Mouse (Mus musculus): ENCODE data around the gene Cluh. TPM values are rescaled to one million over a fixed set of nuclear protein-coding genes. Genes with fewer than 3 reads are reported as not detected.
A peak's percentile ranks its signal among the peaks of the same experiment; 100 is the strongest.

Cluh gene
- polyA plus RNA-seq (2014; fragmentation: Nextera tagmentation; extraction: Ambion mirVana), result 6.3 and 7.7 TPM in 2 replicates

DNA sequence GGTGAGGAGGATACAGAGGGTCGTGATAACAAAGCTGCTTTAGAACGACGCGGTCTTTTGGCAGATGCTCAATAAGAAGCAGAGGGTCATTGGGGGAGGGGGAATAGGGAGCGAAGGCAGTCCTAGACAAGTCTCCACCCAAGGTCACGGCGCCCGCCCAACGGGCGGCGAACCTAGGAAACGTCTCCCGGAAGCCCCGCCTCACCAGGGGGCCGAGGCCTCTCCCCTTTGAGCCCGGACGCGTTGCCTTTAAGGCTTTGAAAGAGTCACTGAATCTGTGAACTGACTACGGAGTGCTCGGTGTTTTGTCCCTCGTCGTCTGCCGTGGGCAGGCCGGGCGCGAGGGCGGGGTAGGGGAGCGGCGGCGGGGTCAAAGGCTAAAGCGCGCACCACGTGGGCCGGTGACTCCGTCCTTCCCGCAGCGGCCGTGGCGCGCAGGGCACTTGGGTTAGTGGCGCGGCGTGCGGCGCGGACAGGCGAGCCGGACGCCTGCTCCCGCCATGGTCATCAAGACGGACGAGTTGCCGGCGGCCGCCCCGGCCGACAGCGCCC lies at the start of gene Cluh:
Gene Cluh (plus strand): TSS at position 401 of the 552 bp plus-strand sequence.
- Histone ChIP-seq H3K36me3 (ENCODE audit: control insufficient read depth, insufficient read depth, low read length) (no peaks in the 10 kb centered on the region), H3K4me2 (ENCODE audit: low read length) (peak within 1 kb of the TSS; percentile 92), H3K27me3 (replicated peaks; ENCODE audit: control insufficient read depth, insufficient read depth, low read length) (no peaks in the 10 kb centered on the region), H3K9me3 (replicated peaks; ENCODE audit: control insufficient read depth, low read length) (no peaks in the 10 kb centered on the region), H3K9ac (ENCODE audit: low read length) (peak within 1 kb of the TSS; percentile 82), H3K27ac (ENCODE audit: low read depth, low read length) (peak within 1 kb of the TSS; percentile 57; the same call in 1 of the 2 replicates), H3K4me3 (ENCODE audit: low read depth, low read length) (peak within 1 kb of the TSS; percentile 97), H3K4me1 (ENCODE audit: control insufficient read depth, insufficient read depth, low read length) (peaks cover 9% of the 10 kb centered on the region; the same call in 1 of the 2 replicates)
- DNase-seq (ENCODE audit: low spot score) (peak; percentile 93), ATAC-seq (peak; percentile 90)
- WGBS, result under 1% methylated on average over 52 of the region's 58 CpGs

DNA sequence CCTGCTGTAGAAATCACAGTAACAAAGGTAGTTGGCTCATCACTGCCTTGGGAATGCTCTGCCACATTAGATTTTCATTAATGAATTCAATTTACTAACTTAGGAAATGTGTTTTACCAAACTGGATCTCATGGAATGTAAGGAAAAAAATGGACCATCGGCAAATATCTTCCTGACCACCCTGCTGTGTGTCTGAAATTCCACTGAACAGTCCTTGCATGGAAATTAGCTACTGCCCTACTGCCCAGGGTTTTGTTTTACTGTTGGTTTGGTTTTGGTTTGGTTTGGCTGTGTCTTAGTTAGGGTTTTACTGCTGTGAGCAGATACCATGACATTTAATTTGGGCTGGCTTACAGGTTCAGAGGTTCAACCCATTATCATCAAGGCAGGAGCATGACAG lies 47.0 kb upstream of the Cluh start:
- H3K36me3 ChIP-seq (ENCODE audit: control insufficient read depth, insufficient read depth, low read length), result no peaks in the 10 kb centered on the region
- DNase-seq (ENCODE audit: low spot score) (no peak), ATAC-seq (no peak)
- H3K4me1 ChIP-seq (ENCODE audit: control insufficient read depth, insufficient read depth, low read length), result no peaks in the 10 kb centered on the region
- H3K27me3 ChIP-seq (replicated peaks; ENCODE audit: control insufficient read depth, insufficient read depth, low read length), result no peaks in the 10 kb centered on the region
- no peaks in the 10 kb centered on the region for H3K9me3 ChIP-seq (replicated peaks; ENCODE audit: control insufficient read depth, low read length)
- 88% methylated on average over 1 of the region's 1 CpGs for WGBS
- H3K27ac ChIP-seq (ENCODE audit: low read depth, low read length), result no peak overlapping the region
- H3K9ac ChIP-seq (ENCODE audit: low read length), result no peak overlapping the region
- H3K4me3 ChIP-seq (ENCODE audit: low read depth, low read length), result no peak overlapping the region
- no peak overlapping the region for H3K4me2 ChIP-seq (ENCODE audit: low read length)

DNA sequence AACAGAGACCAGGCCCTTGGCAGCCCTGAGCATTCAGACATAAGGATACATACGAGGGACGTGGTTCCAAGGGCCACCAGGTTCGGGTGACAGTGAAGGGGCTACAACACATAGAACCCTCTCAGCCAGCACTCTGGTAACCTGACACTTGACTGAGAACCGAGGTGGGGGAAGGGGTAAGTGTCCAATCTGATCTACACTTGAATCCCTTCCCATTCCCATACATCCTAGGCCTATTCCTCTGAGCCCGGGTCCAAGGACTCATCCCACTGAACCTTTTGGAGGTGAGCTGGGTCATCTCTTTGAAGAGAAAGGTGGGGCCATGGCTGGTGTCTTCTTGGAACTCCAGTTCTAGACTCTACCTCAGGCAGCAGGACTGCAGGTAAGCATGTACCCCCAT lies 39.2 kb upstream of the Cluh start:
- Histone ChIP-seq H3K4me2 (ENCODE audit: low read length) (no peak overlapping the region; the same call in 1 of the 2 replicates), H3K36me3 (ENCODE audit: control insufficient read depth, insufficient read depth, low read length) (no peaks in the 10 kb centered on the region), H3K27me3 (replicated peaks; ENCODE audit: control insufficient read depth, insufficient read depth, low read length) (peaks cover 32% of the 10 kb centered on the region), H3K9ac (ENCODE audit: low read length) (no peak overlapping the region), H3K4me3 (ENCODE audit: low read depth, low read length) (no peak overlapping the region), H3K4me1 (ENCODE audit: control insufficient read depth, insufficient read depth, low read length) (no peaks in the 10 kb centered on the region), H3K9me3 (replicated peaks; ENCODE audit: control insufficient read depth, low read length) (no peaks in the 10 kb centered on the region), H3K27ac (ENCODE audit: low read depth, low read length) (no peak overlapping the region)
- no peak for ATAC-seq
- DNase-seq (ENCODE audit: low spot score), result no peak
- WGBS, result 26% methylated on average over 5 of the region's 5 CpGs

DNA sequence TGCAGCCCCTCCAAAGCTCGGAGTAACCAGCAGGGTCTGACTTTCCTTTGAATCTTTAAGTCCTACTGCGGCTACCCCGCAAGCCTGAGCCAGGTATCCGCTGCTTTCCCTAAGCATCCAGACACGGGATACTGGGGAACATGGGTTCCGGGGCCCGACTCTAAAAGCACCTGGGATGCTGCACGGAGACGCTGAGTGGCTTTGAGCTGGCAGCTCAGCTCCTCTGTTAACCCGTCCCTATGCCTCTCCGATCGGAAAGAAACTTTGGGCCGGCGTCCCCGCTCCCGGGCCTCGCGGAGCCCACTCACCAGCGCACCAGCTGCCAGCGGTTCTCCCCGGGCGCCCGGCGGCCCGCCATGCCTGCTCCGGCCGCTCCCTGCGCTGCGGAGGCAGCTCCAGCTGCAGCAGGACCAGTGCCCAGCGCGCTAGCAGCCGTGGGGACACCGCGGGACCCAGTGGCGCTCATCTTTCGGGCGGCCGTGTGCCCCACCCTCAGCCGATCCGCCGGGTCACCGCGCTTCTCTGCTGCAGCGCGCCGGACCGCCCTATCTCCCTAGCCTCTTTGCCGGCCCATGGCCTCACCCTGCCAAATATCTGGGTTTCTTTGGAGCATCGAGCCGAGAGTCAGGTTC lies 38.6 kb upstream of the Cluh start, which contains the start of gene Rap1gap2:
Gene Rap1gap2 (minus strand): TSS at position 371 of the 632 bp plus-strand sequence.
- Histone ChIP-seq H3K27me3 (replicated peaks; ENCODE audit: control insufficient read depth, insufficient read depth, low read length) (peaks cover 32% of the 10 kb centered on the region), H3K27ac (ENCODE audit: low read depth, low read length) (no peak within 1 kb of the TSS), H3K4me2 (ENCODE audit: low read length) (peak within 1 kb of the TSS; percentile 68), H3K36me3 (ENCODE audit: control insufficient read depth, insufficient read depth, low read length) (no peaks in the 10 kb centered on the region), H3K9me3 (replicated peaks; ENCODE audit: control insufficient read depth, low read length) (no peaks in the 10 kb centered on the region), H3K9ac (ENCODE audit: low read length) (peak within 1 kb of the TSS; percentile 5), H3K4me3 (ENCODE audit: low read depth, low read length) (peak within 1 kb of the TSS; percentile 36), H3K4me1 (ENCODE audit: control insufficient read depth, insufficient read depth, low read length) (no peaks in the 10 kb centered on the region)
- peak; percentile 22 for DNase-seq (ENCODE audit: low spot score)
- WGBS, result 2% methylated on average over 49 of the region's 50 CpGs
- no peak for ATAC-seq

DNA sequence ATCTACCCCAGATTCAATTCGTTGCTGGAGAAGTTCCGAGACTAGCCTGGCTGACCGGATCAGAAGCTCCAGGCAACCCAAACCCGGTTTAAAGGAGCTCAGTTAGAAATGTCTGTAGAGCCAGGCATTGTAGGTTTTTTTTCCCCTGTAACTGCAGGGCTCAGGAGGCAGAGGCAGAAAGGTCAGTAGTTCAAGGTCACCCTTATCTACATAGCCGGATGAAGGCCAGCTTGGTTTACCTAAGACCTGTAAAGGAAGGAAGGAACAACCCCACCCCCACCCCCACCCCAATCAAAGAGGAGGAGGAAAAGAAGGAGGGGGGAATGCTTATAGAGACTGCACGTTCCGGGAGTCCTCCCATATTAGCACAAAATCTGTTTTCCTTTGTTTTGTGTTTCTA lies 37.9 kb upstream of the Cluh start:
- H3K9me3 ChIP-seq (replicated peaks; ENCODE audit: control insufficient read depth, low read length), result no peaks in the 10 kb centered on the region
- no peak overlapping the region; the same call in 1 of the 2 replicates for H3K9ac ChIP-seq (ENCODE audit: low read length)
- no peak overlapping the region for H3K27ac ChIP-seq (ENCODE audit: low read depth, low read length)
- no peaks in the 10 kb centered on the region for H3K36me3 ChIP-seq (ENCODE audit: control insufficient read depth, insufficient read depth, low read length)
- WGBS, result 17% methylated on average over 7 of the region's 7 CpGs
- no peak overlapping the region for H3K4me3 ChIP-seq (ENCODE audit: low read depth, low read length)
- no peaks in the 10 kb centered on the region for H3K4me1 ChIP-seq (ENCODE audit: control insufficient read depth, insufficient read depth, low read length)
- H3K27me3 ChIP-seq (replicated peaks; ENCODE audit: control insufficient read depth, insufficient read depth, low read length), result peaks cover 32% of the 10 kb centered on the region
- DNase-seq (ENCODE audit: low spot score), result no peak
- ATAC-seq, result no peak
- no peak overlapping the region for H3K4me2 ChIP-seq (ENCODE audit: low read length)

DNA sequence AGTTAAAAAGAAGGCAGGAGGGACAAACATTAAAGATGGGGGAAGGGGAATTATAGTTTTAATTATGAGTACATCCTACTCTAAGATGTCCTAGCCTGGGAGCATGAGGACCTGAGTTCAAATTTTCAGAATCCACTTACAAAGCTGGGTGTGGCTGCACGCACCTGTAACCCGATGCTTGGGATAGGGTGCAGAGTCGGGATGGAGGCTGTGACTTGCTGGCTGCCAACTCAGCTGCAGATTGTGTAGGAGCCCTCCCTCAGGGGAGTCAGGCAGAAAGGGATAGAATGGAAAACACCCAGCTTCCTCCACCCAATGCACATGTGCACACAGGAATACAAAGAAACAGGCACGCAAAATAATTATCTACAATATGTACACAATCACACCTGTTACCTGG lies 35.9 kb upstream of the Cluh start:
- no peak for DNase-seq (ENCODE audit: low spot score)
- no peaks in the 10 kb centered on the region for H3K9me3 ChIP-seq (replicated peaks; ENCODE audit: control insufficient read depth, low read length)

DNA sequence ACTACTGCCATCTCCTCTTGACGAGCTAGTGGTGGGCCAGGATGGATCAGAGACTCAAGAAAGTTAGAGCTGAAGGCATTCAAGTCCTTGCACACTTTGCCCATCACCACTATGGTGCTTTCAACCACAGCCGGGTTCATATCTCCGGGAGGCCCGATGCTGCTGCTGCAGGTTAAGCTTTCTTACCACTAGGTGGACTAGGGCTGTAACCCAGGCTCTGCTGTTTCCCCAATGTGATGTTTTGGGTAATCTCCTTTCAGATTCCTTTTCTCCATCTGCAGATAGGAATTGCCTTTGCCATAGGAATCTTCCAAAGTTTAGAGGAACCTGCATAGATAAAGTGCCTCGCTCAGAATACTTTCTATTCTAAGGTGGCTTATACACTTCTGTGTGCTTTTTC lies 33.7 kb upstream of the Cluh start:
- Histone ChIP-seq H3K4me2 (ENCODE audit: low read length) (no peak overlapping the region), H3K36me3 (ENCODE audit: control insufficient read depth, insufficient read depth, low read length) (no peaks in the 10 kb centered on the region), H3K27me3 (replicated peaks; ENCODE audit: control insufficient read depth, insufficient read depth, low read length) (peaks cover 25% of the 10 kb centered on the region), H3K4me3 (ENCODE audit: low read depth, low read length) (no peak overlapping the region), H3K9ac (ENCODE audit: low read length) (no peak overlapping the region), H3K27ac (ENCODE audit: low read depth, low read length) (no peak overlapping the region), H3K4me1 (ENCODE audit: control insufficient read depth, insufficient read depth, low read length) (0 out of 2 replicates have a peak, but pooled peaks cover 3% of the 10 kb centered on the region), H3K9me3 (replicated peaks; ENCODE audit: control insufficient read depth, low read length) (no peaks in the 10 kb centered on the region)
- no peak for DNase-seq (ENCODE audit: low spot score)
- no peak for ATAC-seq
- 51% methylated on average over 5 of the region's 5 CpGs for WGBS

More for the DNA sequence above, 35.9 kb upstream of the Cluh start:
- no peak for ATAC-seq
- H3K4me3 ChIP-seq (ENCODE audit: low read depth, low read length), result no peak overlapping the region
- peaks cover 34% of the 10 kb centered on the region for H3K27me3 ChIP-seq (replicated peaks; ENCODE audit: control insufficient read depth, insufficient read depth, low read length)
- no peaks in the 10 kb centered on the region for H3K36me3 ChIP-seq (ENCODE audit: control insufficient read depth, insufficient read depth, low read length)
- no peak overlapping the region for H3K4me2 ChIP-seq (ENCODE audit: low read length)
- H3K4me1 ChIP-seq (ENCODE audit: control insufficient read depth, insufficient read depth, low read length), result no peaks in the 10 kb centered on the region
- H3K9ac ChIP-seq (ENCODE audit: low read length), result no peak overlapping the region
- 61% methylated on average over 4 of the region's 4 CpGs for WGBS
- no peak overlapping the region for H3K27ac ChIP-seq (ENCODE audit: low read depth, low read length)

DNA sequence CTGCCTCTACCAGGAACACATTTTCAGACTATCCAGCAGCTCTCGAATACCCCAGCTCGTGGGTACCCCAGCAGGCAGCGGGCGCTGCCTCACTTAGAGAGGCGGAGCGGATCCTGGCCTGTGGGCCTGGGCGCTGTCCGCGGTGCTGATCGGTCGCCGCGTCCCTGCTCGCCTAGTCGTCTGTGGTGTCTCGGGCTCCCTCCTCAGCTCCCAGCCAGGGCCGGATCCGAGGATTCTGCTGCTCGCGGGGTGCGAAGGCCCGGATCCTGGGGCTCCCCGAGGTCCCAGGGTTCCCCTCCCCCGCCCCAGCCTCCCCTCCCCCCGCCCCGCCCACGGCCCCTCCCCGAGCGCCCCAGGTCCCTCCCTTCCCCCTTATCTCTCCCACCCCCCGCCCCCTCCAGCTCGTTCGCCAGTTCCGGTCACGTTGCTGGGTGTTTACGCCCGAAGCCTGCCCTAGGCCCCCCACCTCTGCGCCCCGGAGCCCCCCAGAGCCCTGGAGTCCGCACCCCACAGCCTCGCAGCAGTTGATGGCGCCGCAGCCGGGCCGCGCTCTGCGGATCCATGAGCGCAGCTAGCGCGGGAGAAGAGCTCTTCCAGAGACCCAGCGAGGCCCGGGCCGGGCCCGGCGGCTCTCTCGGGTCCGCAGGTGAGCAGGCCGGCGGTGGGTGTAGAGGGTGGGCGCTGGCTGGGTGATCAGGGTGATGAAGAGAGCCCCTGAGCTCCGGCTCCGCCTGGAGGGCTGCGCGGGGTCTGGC lies 29.9 kb upstream of the Cluh start, which contains the start of gene Ccdc92b:
Gene Ccdc92b (plus strand): TSS at position 405 of the 755 bp plus-strand sequence.
- ATAC-seq (peak; percentile 89), DNase-seq (ENCODE audit: low spot score) (peak; percentile 80)
- Histone ChIP-seq H3K36me3 (ENCODE audit: control insufficient read depth, insufficient read depth, low read length) (no peaks in the 10 kb centered on the region), H3K9ac (ENCODE audit: low read length) (peak within 1 kb of the TSS; percentile 66), H3K4me1 (ENCODE audit: control insufficient read depth, insufficient read depth, low read length) (0 out of 2 replicates have a peak, but pooled peaks cover 3% of the 10 kb centered on the region), H3K27ac (ENCODE audit: low read depth, low read length) (no peak within 1 kb of the TSS), H3K9me3 (replicated peaks; ENCODE audit: control insufficient read depth, low read length) (no peaks in the 10 kb centered on the region), H3K27me3 (replicated peaks; ENCODE audit: control insufficient read depth, insufficient read depth, low read length) (peaks cover 8% of the 10 kb centered on the region; the same call in 1 of the 2 replicates), H3K4me3 (ENCODE audit: low read depth, low read length) (peak within 1 kb of the TSS; percentile 56), H3K4me2 (ENCODE audit: low read length) (peak within 1 kb of the TSS; percentile 70)
- WGBS, result under 1% methylated on average over 48 of the region's 63 CpGs
